Comparison of ENCODE assay signal across 30 mouse cellular contexts in genomic region chr5:108360211-108360610, GRCm38 (mm10). TPM values are rescaled to one million over a fixed set of nuclear protein-coding genes. Genes with fewer than 3 reads are reported as not detected.
"Had no signal": no experiment of that assay in that cellular context is flagged by ENCODE, and none has a peak within 500 bp of the region (broad histone marks: within the 10 kb centered on the region; RNA-seq: fewer than 3 reads in every experiment).

No protein-coding gene starts in this region.

- H3K4me3 ChIP-seq: heart, adult 2 months; heart, embryonic 13.5 days; heart, embryonic 15.5 days; hindbrain, embryonic 13.5 days; hindbrain, embryonic 15.5 days; layer of hippocampus, adult 2 months; limb, embryonic 10.5 days; limb, embryonic 12.5 days; liver, embryonic 13.5 days had no signal

- ATAC-seq: forebrain, postnatal 0 days; hindbrain, postnatal 0 days; intestine, postnatal 0 days had no signal

- DNase-seq: forebrain, postnatal 0 days; gastrocnemius, postnatal 14 days; gastrocnemius, postnatal 36 days; heart, adult 2 months; heart, postnatal 14 days; heart, postnatal 4 days; kidney, adult 18-20 months; kidney, adult 8-10 months; kidney, postnatal 25 days; kidney, postnatal 4 days; liver; liver, embryonic 13.5 days had no signal

- H3K4me2 ChIP-seq: heart, embryonic 11.5 days; heart, embryonic 13.5 days; heart, embryonic 15.5 days; hindbrain, embryonic 13.5 days; hindbrain, embryonic 15.5 days; limb, embryonic 12.5 days; liver, embryonic 11.5 days; liver, embryonic 13.5 days had no signal

- H3K9me3 ChIP-seq: heart, embryonic 13.5 days; heart, embryonic 15.5 days; hindbrain, embryonic 13.5 days; hindbrain, embryonic 15.5 days; limb, embryonic 10.5 days; limb, embryonic 12.5 days; liver, embryonic 13.5 days had no signal

- H3K4me1 ChIP-seq: heart, embryonic 13.5 days; heart, embryonic 15.5 days; hindbrain, embryonic 13.5 days; limb, embryonic 10.5 days; limb, embryonic 12.5 days; liver, embryonic 13.5 days had no signal

- H3K36me3 ChIP-seq: heart, embryonic 13.5 days; heart, embryonic 15.5 days; hindbrain, embryonic 15.5 days; limb, embryonic 10.5 days; limb, embryonic 12.5 days; liver, embryonic 13.5 days had no signal

- H3K27ac ChIP-seq: heart, adult 2 months; heart, embryonic 13.5 days; heart, embryonic 15.5 days; hindbrain, embryonic 13.5 days; hindbrain, embryonic 15.5 days; hindbrain, postnatal 0 days; limb, embryonic 10.5 days; limb, embryonic 12.5 days; liver, embryonic 13.5 days had no signal

- H3K9ac ChIP-seq: forebrain, postnatal 0 days; heart, embryonic 13.5 days; heart, embryonic 15.5 days; hindbrain, embryonic 13.5 days; hindbrain, embryonic 15.5 days; limb, embryonic 12.5 days; liver, embryonic 13.5 days had no signal

RNA-seq across cellular contexts. Expression of gene Gm42517, which starts 7.5 kb away (rescaled TPM):
- polyA plus RNA-seq: heart, embryonic 13.5 days; heart, embryonic 15.5 days; heart, postnatal 0 days; intestine, embryonic 14.5 days; kidney, embryonic 14.5 days; limb, embryonic 10.5 days; limb, embryonic 12.5 days had no signal

RNA-seq across cellular contexts. Expression of gene Pde6b, which starts 28.0 kb away (rescaled TPM):
- total RNA-seq: gastrocnemius, adult 18-20 months; gastrocnemius, adult 8-10 months; gastrocnemius, postnatal 14 days; gastrocnemius, postnatal 36 days; heart, adult 2 months; heart, postnatal 14 days; heart, postnatal 4 days; hindbrain, postnatal 0 days; left cerebral cortex, postnatal 10 days had no signal
- polyA plus RNA-seq: heart, adult 2 months; limb, embryonic 14.5 days had no signal
